Mouse (Mus musculus): ENCODE measurements around the gene Rbm46.

Gene Rbm46

GRCm38 (mm10) chr3:82791663-82792062 is 84.6 kb downstream of the Rbm46 start:
- no peak for DNase-seq (ENCODE audit: low spot score in 2 of 2)

Data from heart, adult 9 months (tissue).